Mouse (Mus musculus) limb, embryonic 14.5 days (tissue): ENCODE measurements around the gene Dnaja1. TPM values are rescaled to one million over a fixed set of nuclear protein-coding genes. Genes with fewer than 3 reads are reported as not detected.

Experiments
- ATAC-seq: fragments of 200-750 bp; cut with Nextera tagmentation; 2 replicates; pipeline ENCODE4 v1.8.0; 2017; ENCODE audit warnings: low read depth, moderate number of reproducible peaks, moderate TSS enrichment; ENCODE audit not compliant: low FRiP score
- DNase-seq: peaks from one replicate; pipeline ENCODE4 v3.0.0-alpha.2; 2015; ENCODE audit warnings: low spot score
- H3K27ac ChIP-seq: fragments of 300-500 bp; sonication (generic); replicated peaks from 2 replicates; pipeline ENCODE4 v1.5.1; 2014; ENCODE audit warnings: low read depth, mild to moderate bottlenecking, low read length, moderate library complexity, mixed read lengths
- H3K27me3 ChIP-seq: fragments of 300-500 bp; sonication (generic); 2 replicates; pipeline ENCODE4 v1.6.1; 2014; ENCODE audit warnings: low read length, mixed read lengths; ENCODE audit not compliant: control insufficient read depth, insufficient read depth
- H3K36me3 ChIP-seq: fragments of 300-500 bp; sonication (generic); 2 replicates; pipeline ENCODE4 v1.6.1; 2014; ENCODE audit warnings: mild to moderate bottlenecking, low read length, moderate library complexity, mixed read lengths; ENCODE audit not compliant: control insufficient read depth, insufficient read depth
- H3K4me1 ChIP-seq: fragments of 300-500 bp; sonication (generic); 2 replicates; pipeline ENCODE4 v1.6.1; 2014; ENCODE audit warnings: antibody characterized with exemption, low read length, mixed read lengths; ENCODE audit not compliant: control insufficient read depth, insufficient read depth
- H3K4me2 ChIP-seq: fragments of 300-500 bp; sonication (generic); replicated peaks from 2 replicates; pipeline ENCODE4 v1.6.1; 2014; ENCODE audit warnings: low read depth, mild to moderate bottlenecking, low read length, moderate library complexity; ENCODE audit not compliant: severe bottlenecking
- H3K4me3 ChIP-seq: fragments of 300-500 bp; sonication (generic); replicated peaks from 2 replicates; pipeline ENCODE4 v1.5.1; 2014; ENCODE audit warnings: low read length
- H3K9ac ChIP-seq: fragments of 300-500 bp; sonication (generic); 2 replicates; pipeline ENCODE4 v1.6.1; 2014; ENCODE audit warnings: mild to moderate bottlenecking, low read depth, low read length, moderate library complexity; ENCODE audit not compliant: severe bottlenecking
- H3K9me3 ChIP-seq: fragments of 300-500 bp; sonication (generic); 2 replicates; pipeline ENCODE4 v1.6.1; 2016; ENCODE audit warnings: low read length; ENCODE audit not compliant: control insufficient read depth
- POLR2A ChIP-seq: fragments of 200-500 bp; IDR thresholded peaks from 2 replicates; pipeline ENCODE4 v1.8.0; 2012; ENCODE audit warnings: inconsistent platforms, mild to moderate bottlenecking, moderate library complexity, borderline replicate concordance; ENCODE audit not compliant: insufficient read depth, insufficient read length; ENCODE audit errors: extremely low read depth
- WGBS: fragments of 180-500 bp; shearing (Covaris S2); extraction: QIAGEN DNeasy Blood & Tissue Kit; methylation state at CpG from one replicate; pipeline ENCODE4 v1.1.7; 2014; 5-methylcytosine and 5-hydroxymethylcytosine counted together
- polyA plus RNA-seq, 2 experiments: library from polyadenylated mRNA; depleted of rRNA in 1 of 2; stranded (reverse) in 1 of 2; unstranded in 1 of 2; fragments of >200 nt; fragmentation: Nextera tagmentation in 1 of 2; extraction: Ambion mirVana in 1 of 2; gene quantifications; 2 replicates each; pipeline versions ENCODE4 v1.2.1 to v1.2.3; 2012 to 2014

The Dnaja1 gene
- polyA plus RNA-seq, 2 experiments, result 96.6 to 343 TPM

DNA sequence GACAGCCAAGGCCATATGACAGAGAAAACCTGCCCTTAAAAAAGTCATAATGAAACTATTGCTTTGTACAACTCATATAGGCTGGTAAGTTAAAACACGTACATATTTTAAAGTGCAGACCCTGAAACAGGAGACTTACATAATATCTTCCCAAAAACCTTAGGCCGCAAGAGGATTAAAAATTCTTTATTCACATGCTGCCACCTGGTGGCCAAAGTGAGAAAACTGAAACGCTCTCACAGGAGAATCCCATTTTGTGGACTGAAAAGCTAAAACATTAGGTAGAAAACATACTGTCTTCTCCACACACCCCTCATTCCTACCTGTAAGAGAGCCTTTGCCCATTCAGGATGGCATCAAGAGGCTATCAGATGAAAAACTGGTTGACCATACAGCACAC, 40.0 kb upstream of the Dnaja1 start:
- no peak overlapping the region for H3K27ac ChIP-seq

GRCm38 (mm10) chr4:40682359-40682758, 39.6 kb upstream of the Dnaja1 start:
- ATAC-seq, result no peak
- no peaks in the 10 kb centered on the region for H3K27me3 ChIP-seq
- no peaks in the 10 kb centered on the region for H3K9me3 ChIP-seq
- WGBS, result 87% methylated on average over 5 of the region's 5 CpGs
- no peak overlapping the region for H3K4me3 ChIP-seq
- no peak overlapping the region for H3K4me2 ChIP-seq
- no peak overlapping the region for H3K27ac ChIP-seq
- peaks cover 19% of the 10 kb centered on the region for H3K36me3 ChIP-seq
- no peaks in the 10 kb centered on the region for H3K4me1 ChIP-seq
- DNase-seq, result no peak
- no peak overlapping the region for H3K9ac ChIP-seq
- TF ChIP-seq POLR2A, result no peak

More for the DNA sequence above, 40.0 kb upstream of the Dnaja1 start:
- no peaks in the 10 kb centered on the region for H3K9me3 ChIP-seq
- no peak for TF ChIP-seq POLR2A
- ATAC-seq, result no peak
- H3K4me2 ChIP-seq, result no peak overlapping the region
- H3K36me3 ChIP-seq, result peaks cover 16% of the 10 kb centered on the region
- H3K4me3 ChIP-seq, result no peak overlapping the region
- peak; percentile 27 for DNase-seq
- no peak overlapping the region for H3K9ac ChIP-seq
- WGBS, result 13% methylated on average over 3 of the region's 3 CpGs
- no peaks in the 10 kb centered on the region for H3K27me3 ChIP-seq
- H3K4me1 ChIP-seq, result no peaks in the 10 kb centered on the region

- H3K27me3 ChIP-seq, result no peaks in the 10 kb centered on the region
- TF ChIP-seq POLR2A, result no peak
- ATAC-seq (no peak), DNase-seq (no peak)
- no peak overlapping the region for H3K27ac ChIP-seq
- no peaks in the 10 kb centered on the region for H3K9me3 ChIP-seq
- no peaks in the 10 kb centered on the region for H3K4me1 ChIP-seq
- H3K4me2 ChIP-seq, result no peak overlapping the region
- H3K36me3 ChIP-seq, result peaks cover 24% of the 10 kb centered on the region
- WGBS, result 97% methylated on average over 2 of the region's 2 CpGs
- no peak overlapping the region for H3K9ac ChIP-seq
- no peak overlapping the region for H3K4me3 ChIP-seq
Observed at GRCm38 (mm10) chr4:40683306-40683705, 38.6 kb upstream of the Dnaja1 start.

- TF ChIP-seq POLR2A, result no peak
- H3K4me3 ChIP-seq, result no peak overlapping the region
- H3K4me2 ChIP-seq, result no peak overlapping the region
- no peaks in the 10 kb centered on the region for H3K27me3 ChIP-seq
- H3K4me1 ChIP-seq, result no peaks in the 10 kb centered on the region; the same call in 1 of the 2 replicates
- 28% methylated on average over 11 of the region's 11 CpGs for WGBS
- 0 out of 2 replicates have a peak overlapping the region, but pooled peaks have one; percentile 5 for H3K27ac ChIP-seq
- ATAC-seq (peak; percentile 69), DNase-seq (no peak)
- H3K36me3 ChIP-seq, result peaks cover 64% of the 10 kb centered on the region
- no peaks in the 10 kb centered on the region for H3K9me3 ChIP-seq
- H3K9ac ChIP-seq, result no peak overlapping the region
Observed at GRCm38 (mm10) chr4:40691100-40691499, 30.9 kb upstream of the Dnaja1 start.

GRCm38 (mm10) chr4:40697059-40697458, 24.9 kb upstream of the Dnaja1 start:
- Histone ChIP-seq H3K36me3 (peaks cover 48% of the 10 kb centered on the region), H3K4me1 (peaks cover 3% of the 10 kb centered on the region; the same call in 1 of the 2 replicates), H3K4me3 (no peak overlapping the region), H3K9me3 (no peaks in the 10 kb centered on the region), H3K27me3 (no peaks in the 10 kb centered on the region), H3K9ac (no peak overlapping the region), H3K4me2 (no peak overlapping the region), H3K27ac (no peak overlapping the region)
- ATAC-seq (no peak), DNase-seq (no peak)
- WGBS, result 81% methylated on average over 7 of the region's 7 CpGs
- no peak for TF ChIP-seq POLR2A

DNA sequence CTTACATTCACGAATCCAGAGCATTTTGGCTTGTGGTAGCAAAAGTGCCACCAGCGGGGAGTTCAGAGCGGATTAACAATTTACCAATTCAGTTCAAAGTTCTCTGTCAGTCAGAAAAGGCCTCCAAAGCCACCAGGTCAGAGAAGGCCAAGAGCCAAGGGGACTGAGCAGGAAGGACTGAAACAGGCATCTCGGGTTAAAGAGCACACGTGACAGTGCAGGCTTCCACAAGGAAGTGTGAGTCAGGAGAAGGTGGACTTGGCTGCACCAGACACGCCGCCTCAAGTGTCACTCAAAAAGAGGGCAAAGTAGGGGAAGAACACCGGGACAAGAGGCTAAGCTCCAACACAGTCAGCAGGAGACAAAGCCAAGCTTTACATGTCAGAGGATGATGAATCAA, 21.7 kb upstream of the Dnaja1 start:
- Histone ChIP-seq H3K27me3 (no peaks in the 10 kb centered on the region), H3K9me3 (no peaks in the 10 kb centered on the region), H3K27ac (no peak overlapping the region), H3K4me1 (peaks cover 16% of the 10 kb centered on the region), H3K36me3 (peaks cover 18% of the 10 kb centered on the region), H3K4me3 (no peak overlapping the region), H3K4me2 (no peak overlapping the region), H3K9ac (no peak overlapping the region)
- 85% methylated on average over 8 of the region's 8 CpGs for WGBS
- ATAC-seq, result no peak
- DNase-seq, result no peak
- no peak for TF ChIP-seq POLR2A
